Mouse (Mus musculus) cerebellum, adult 8-10 months (tissue): ENCODE measurements around the gene Shc1.

ENCODE experiments used
- DNase-seq: peaks from one replicate; pipeline ENCODE4 v3.0.0; 2022

Gene Shc1

DNA sequence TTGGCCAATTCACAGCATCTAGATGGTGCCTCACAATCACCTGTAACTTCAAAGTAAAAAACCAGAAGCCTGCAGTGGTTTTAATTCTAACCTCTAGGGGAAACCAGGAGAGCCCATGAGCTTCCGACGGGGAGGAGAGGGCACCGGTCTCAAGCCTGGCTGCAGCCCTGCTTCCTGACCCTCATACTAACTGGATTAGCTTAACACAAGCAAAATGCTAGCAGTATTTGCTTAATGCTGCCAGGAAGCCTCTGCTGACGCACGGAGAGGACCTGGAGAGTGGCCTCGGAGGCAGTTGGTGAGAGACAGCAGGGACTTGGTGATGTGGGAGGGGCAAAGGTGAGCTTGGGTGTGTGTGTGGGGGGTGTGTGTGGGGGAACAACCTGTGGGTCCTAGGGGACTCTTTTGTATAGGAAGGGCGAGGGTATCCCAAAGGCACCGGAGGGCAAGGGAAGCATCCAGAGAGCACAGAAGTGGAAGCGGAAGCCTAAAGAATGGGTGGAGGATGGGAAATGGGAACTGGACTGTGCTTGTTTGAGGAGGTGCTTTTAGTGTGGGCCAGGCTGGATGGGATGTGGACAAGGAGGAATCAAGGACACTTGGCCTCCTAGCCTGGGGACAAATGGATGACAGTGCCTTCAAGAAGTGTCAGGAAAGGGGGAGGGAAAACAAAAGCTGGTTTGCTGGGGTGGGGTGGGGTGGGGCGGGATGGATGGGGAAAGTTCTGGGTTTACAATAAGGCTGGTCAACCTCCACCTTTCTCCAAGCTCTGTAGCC is 36.3 kb downstream of the Shc1 start, which contains the start of gene Pmvk:
TSS of gene Pmvk (plus strand) at position 141 of the 777 bp plus-strand sequence.
- no peak for DNase-seq

DNA sequence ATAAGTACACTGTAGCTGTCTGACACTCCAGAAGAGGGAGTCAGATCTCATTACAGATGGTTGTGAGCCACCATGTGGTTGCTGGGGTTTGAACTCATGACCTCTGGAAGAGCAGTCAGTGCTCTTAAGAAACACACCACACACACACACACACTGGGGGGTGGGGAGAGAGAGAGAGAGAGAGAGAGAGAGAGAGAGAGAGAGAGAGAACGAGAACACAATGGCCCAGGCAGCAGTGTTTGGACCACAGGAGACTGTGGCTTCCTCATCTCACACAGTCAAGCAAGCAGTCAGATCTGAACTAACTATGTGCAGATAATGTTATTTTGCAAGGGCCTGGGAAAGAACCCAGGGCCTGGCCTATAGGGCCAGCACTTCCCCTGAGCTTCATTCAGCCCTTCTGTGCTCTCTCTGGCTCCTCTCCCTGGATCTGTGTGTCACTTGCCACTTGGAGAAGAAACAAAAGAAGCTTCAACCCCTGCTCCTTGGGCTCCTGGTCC is 37.6 kb downstream of the Shc1 start:
- no peak for DNase-seq

DNA sequence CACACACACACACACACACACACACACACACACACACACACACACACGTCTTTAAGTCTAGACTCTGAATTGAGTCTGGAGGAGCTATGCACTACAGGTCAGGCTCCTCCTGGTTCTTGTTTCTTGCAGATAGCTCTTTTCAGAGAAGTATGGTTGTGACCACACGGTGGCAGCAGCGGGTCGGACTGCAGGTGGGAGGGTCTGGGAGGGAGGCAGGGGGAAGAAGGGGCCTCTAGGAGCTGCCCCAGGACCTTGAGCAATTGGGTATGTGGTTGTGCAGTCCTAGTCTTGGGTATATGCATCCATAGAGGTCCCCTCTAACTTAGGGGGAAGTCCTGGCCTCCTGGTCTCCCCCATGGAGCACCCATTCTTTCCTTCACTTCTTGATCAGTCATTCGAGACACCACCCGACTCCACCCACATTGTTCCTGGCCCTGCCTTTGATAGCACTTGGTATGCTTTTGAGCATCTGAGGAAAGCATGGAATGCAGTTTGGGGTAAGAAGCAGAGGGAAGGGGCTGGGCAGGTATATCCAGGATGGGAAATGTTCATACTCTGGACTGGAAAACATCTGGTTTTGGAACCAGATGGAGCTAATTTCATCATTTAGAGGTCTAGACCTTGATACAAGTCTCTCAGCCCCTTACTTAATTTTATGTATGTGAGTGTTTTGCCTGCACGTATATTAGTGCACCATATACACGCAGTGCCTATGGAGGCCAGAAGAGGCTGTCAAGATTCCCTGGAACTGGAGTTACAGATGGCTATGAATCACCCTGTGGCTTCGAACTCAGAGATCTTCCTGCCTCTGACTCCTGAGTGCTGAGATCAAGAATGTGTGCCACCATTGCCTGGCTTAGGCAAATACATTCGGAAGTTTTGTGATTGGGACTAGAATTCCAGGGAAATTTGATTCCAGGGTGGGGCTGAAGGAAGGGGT is 38.8 kb downstream of the Shc1 start:
- peak; percentile 47 for DNase-seq

DNA sequence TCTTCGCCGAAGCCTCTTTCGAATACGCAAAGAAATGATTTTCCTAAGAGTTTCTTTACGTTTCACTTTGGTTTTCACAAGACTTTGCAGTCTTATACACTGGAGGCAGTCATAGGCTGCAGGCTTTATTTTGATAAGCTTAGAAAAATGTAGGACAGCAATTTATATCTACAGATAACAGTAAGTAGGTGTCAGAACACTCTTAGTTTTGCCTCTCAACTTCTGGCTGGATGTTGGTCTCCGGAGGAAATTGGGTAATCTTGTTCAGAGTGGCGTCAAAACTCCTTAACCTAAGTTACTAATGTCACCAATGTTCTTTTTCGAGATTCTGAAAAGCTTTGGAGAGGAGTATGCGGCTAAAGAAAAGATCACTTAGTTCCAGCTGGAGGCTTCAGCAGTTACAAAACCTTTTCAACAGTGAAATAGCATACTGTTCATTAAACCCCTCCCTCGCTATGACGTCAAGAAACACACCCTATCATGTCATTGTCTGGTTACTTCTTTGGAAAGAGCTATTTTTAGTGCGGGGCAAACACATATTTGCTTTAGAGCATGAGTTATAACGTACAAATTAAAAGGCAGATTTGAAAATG is 40.2 kb downstream of the Shc1 start:
- DNase-seq, result no peak

DNA sequence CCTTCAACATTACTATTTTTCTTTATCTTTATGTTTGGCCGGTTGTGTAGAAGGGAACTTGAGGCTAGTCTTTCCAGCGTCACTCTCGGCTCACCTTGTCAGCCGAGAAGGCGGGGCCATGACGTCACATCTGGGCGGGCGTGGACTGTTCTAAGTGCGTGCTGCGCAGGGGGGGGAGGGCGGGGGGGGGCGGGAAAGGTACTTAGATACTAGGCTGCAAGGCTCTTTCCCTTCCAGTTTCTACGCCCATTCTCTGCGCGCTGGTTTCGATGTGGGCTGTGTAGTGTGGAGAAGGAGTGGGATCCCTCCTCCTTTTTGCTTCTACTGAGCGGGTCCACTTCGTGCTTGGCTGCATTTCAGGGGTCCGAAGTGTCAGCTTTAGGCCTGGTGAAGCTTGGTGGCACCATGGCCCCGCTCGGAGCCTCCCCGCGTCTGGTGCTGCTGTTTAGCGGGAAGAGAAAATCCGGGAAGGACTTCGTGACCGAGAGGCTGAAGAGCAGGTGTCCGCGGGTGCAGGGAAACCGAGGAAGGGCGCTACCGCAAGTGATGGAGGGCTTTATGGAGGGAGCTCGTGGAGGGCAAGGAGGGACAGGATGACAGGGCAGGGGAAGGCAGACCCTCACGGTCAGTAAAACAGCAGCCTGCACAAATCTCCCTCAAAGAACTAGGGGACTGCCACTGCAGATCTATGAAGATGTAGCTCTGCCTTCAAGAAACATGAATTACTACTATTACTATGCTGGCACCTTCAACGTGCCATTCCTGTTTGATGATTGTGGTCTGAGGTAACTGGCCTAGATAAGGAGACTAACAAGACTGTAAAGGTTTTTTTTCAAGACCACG is 40.9 kb downstream of the Shc1 start:
- peak; percentile 91 for DNase-seq

DNA sequence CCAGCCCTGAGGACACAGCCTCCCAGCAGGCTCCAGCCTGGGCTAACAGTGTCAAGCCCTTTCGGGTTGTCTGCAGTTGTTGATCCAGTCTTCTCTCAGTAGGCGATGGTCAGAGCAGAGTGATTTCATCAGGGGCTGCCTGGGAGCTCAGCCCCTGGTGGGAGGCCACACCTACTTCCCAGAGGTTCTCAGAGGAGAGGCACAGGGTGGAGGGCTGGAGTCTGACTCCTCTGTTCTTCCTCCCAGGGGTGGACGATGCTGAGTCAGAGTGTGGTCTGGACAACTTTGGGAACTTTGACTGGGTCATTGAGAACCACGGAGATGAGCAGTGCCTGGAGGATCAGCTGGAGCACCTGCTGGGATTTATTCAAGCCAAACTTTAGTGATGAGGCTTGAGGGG is 50.0 kb downstream of the Shc1 start:
- no peak for DNase-seq

DNA sequence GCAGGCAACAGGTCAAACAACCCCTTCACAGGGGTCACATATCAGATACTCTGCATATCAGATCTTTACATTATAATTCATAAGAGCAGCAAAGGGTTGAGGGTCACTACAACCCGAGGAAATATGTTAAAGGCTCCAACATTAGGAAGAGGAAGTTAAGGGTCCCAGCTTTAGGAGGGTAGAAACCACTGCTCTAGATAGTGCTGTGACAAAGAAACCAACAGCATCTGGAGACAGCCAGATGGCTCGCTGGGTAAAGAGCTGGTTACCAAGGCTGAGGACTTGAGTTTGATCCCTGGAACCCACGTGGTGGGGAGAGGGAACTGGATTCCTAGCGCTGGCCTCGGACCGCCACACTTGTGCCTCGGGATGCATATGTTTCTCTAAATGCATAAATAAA is 54.0 kb downstream of the Shc1 start:
- no peak for DNase-seq

DNA sequence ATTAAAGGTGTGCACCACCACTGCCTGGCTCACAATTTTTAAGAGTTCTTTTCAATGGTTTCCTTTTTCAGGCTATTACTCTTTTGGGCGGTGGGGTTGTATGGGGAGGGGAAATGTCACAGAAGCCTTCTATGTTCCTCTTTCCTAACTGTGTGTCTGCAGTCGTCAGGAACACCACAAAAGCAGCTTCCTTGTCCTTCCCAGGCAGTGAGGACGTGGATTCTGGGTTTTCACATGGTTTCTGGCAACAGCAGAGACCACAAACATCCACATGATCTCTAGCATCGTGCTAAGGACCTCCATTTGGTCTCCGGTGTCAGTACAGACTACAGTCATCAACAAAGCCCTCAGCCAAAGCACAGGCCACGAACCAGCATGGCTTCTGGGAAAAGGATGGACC is 55.6 kb downstream of the Shc1 start:
- DNase-seq, result no peak

DNA sequence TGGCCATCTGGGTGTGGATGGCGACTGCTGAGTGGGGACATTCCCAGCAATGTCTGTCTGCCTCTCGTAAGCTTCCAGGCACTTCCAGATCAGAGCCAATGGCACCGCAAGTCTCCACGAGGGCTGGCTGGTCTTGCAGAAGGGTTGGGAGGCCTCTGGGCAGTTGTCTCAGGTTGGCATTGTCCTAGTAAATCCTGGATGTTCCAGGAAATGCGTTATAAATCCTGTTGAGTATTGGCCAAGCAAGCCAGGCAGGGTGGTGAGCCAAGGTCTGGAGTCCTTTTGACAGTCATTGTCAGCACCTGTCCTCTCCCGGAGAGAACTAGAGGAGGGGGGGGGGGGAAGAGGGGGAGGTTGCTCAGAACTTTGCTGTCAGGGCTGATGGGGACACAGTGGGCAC is 60.8 kb downstream of the Shc1 start:
- no peak for DNase-seq
